Comparison of ENCODE assay signal across 21 mouse cellular contexts in genomic region chr3:87801681-87802080, GRCm38 (mm10). TPM values are rescaled to one million over a fixed set of nuclear protein-coding genes. Genes with fewer than 3 reads are reported as not detected.
DNase-seq lines count a peak whose midpoint lies in the region; ATAC-seq and TF ChIP-seq lines count a peak whose summit lies in the region.
"Had no signal": no experiment of that assay in that cellular context is flagged by ENCODE, and none has a peak within 500 bp of the region (broad histone marks: within the 10 kb centered on the region; RNA-seq: fewer than 3 reads in every experiment).

No protein-coding gene starts in this region.

- H3K4me1 ChIP-seq in kidney, embryonic 16.5 days (ENCODE audit: insufficient read depth, low read length), result peaks cover 18% of the 10 kb centered on the region
- H3K4me1 ChIP-seq in stomach, embryonic 14.5 days (ENCODE audit: control insufficient read depth, insufficient read depth, low read length), result 0 out of 2 replicates have a peak, but pooled peaks cover 3% of the 10 kb centered on the region
- no peaks in the 10 kb centered on the region; the same call in none of the 2 replicates for H3K4me1 ChIP-seq in stomach, postnatal 0 days (replicated peaks; ENCODE audit: control insufficient read depth, insufficient read depth)

- H3K9me3 ChIP-seq in kidney, embryonic 16.5 days (ENCODE audit: low read length), result no peaks in the 10 kb centered on the region
- H3K9me3 ChIP-seq in stomach, embryonic 14.5 days (ENCODE audit: control insufficient read depth, low read depth, low read length), result no peaks in the 10 kb centered on the region
- no peaks in the 10 kb centered on the region for H3K9me3 ChIP-seq in stomach, postnatal 0 days (ENCODE audit: control insufficient read depth, low read length)
- H3K9me3 ChIP-seq: heart, embryonic 10.5 days; midbrain, embryonic 13.5 days had no signal

- no peaks in the 10 kb centered on the region for H3K36me3 ChIP-seq in kidney, embryonic 16.5 days (ENCODE audit: insufficient read depth, low read length)
- H3K36me3 ChIP-seq in stomach, embryonic 14.5 days (ENCODE audit: control insufficient read depth, insufficient read depth, low read length), result no peaks in the 10 kb centered on the region
- no peaks in the 10 kb centered on the region for H3K36me3 ChIP-seq in stomach, postnatal 0 days (ENCODE audit: control insufficient read depth, insufficient read depth, low read length)
- H3K36me3 ChIP-seq: heart, embryonic 10.5 days; midbrain, embryonic 13.5 days had no signal

- H3K4me2 ChIP-seq in kidney, embryonic 16.5 days (replicated peaks; ENCODE audit: low read depth, low read length), result no peak overlapping the region
- no peak overlapping the region for H3K4me2 ChIP-seq in stomach, embryonic 14.5 days (replicated peaks; ENCODE audit: low read depth, low read length)
- H3K4me2 ChIP-seq in stomach, postnatal 0 days (replicated peaks; ENCODE audit: low read depth), result no peak overlapping the region
- H3K4me2 ChIP-seq: hindbrain, embryonic 14.5 days; midbrain, embryonic 13.5 days had no signal

- DNase-seq in kidney, postnatal 25 days, result peak; percentile 30 to 66
- no peak for DNase-seq in stomach, postnatal 0 days (ENCODE audit: low spot score)
- DNase-seq in cerebellum, adult 9-11 months, result peak; percentile 33
- DNase-seq in testis, postnatal 10 days (ENCODE audit: low spot score), result no peak
- DNase-seq in adrenal gland, adult 18-20 months (ENCODE audit: low spot score in 2 of 2), result no peak
- DNase-seq: gastrocnemius, postnatal 14 days; heart, postnatal 14 days; layer of hippocampus, adult 9-11 months; lung, adult 2 months; retina, postnatal 1 day; right cerebral cortex, postnatal 4 days had no signal

- no peak for TF ChIP-seq CTCF in stomach, postnatal 0 days (IDR thresholded peaks at IDR 0.05; ENCODE audit: low read depth)

- H3K9ac ChIP-seq in kidney, embryonic 16.5 days (replicated peaks; ENCODE audit: low read length), result no peak overlapping the region
- H3K9ac ChIP-seq in stomach, embryonic 14.5 days (replicated peaks; ENCODE audit: low read depth, low read length), result no peak overlapping the region
- H3K9ac ChIP-seq in stomach, postnatal 0 days (ENCODE audit: low read length), result no peak overlapping the region
- H3K9ac ChIP-seq: hindbrain, embryonic 14.5 days; midbrain, embryonic 13.5 days had no signal

- TF ChIP-seq EP300 in stomach, postnatal 0 days (optimal IDR thresholded peaks at IDR 0.05), result no peak

- 52% methylated on average over 5 of the region's 5 CpGs for WGBS in kidney, embryonic 16.5 days
- WGBS in stomach, embryonic 14.5 days, result 46% methylated on average over 5 of the region's 5 CpGs
- 42% methylated on average over 5 of the region's 5 CpGs for WGBS in stomach, postnatal 0 days

- H3K27me3 ChIP-seq in kidney, embryonic 16.5 days (ENCODE audit: insufficient read depth, low read length), result peaks cover 84% of the 10 kb centered on the region
- peaks cover 44% of the 10 kb centered on the region for H3K27me3 ChIP-seq in stomach, embryonic 14.5 days (ENCODE audit: control insufficient read depth, insufficient read depth, low read length)
- H3K27me3 ChIP-seq in stomach, postnatal 0 days (ENCODE audit: control insufficient read depth, insufficient read depth, low read length), result peaks cover 5% of the 10 kb centered on the region; the same call in 1 of the 2 replicates

- no peak overlapping the region for H3K4me3 ChIP-seq in kidney, embryonic 16.5 days (ENCODE audit: low read length)
- H3K4me3 ChIP-seq in stomach, embryonic 14.5 days (ENCODE audit: low read depth, low read length), result no peak overlapping the region
- H3K4me3 ChIP-seq in stomach, postnatal 0 days (ENCODE audit: low read depth, low read length), result no peak overlapping the region
- H3K4me3 ChIP-seq: heart, embryonic 10.5 days; midbrain, embryonic 13.5 days; myocyte had no signal

- H3K27ac ChIP-seq in kidney, embryonic 16.5 days (ENCODE audit: low read length), result no peak overlapping the region
- no peak overlapping the region for H3K27ac ChIP-seq in stomach, embryonic 14.5 days (ENCODE audit: low read length)
- no peak overlapping the region for H3K27ac ChIP-seq in stomach, postnatal 0 days (replicated peaks)
- H3K27ac ChIP-seq: heart, embryonic 10.5 days; hindbrain, embryonic 14.5 days; macrophage; midbrain, embryonic 13.5 days had no signal

- no peak for ATAC-seq in kidney, embryonic 16.5 days (ENCODE audit: low FRiP score, low TSS enrichment)
- ATAC-seq in stomach, embryonic 14.5 days (ENCODE audit: insufficient number of reproducible peaks, insufficient read depth, low FRiP score, low read depth), result peak; percentile 50; the same call in 1 of the 2 replicates
- ATAC-seq in stomach, postnatal 0 days (ENCODE audit: low FRiP score, low TSS enrichment), result no peak
- ATAC-seq: midbrain, embryonic 13.5 days had no signal

RNA-seq across cellular contexts. Expression of gene Insrr, which starts 4.9 kb away (rescaled TPM):
- 2.7 and 2.8 TPM in 2 replicates for polyA plus RNA-seq in kidney, embryonic 16.5 days (2015; fragmentation: Nextera tagmentation; extraction: Ambion mirVana)
- polyA plus RNA-seq in stomach, embryonic 14.5 days (2014; fragmentation: Nextera tagmentation; extraction: Ambion mirVana), result 0.20 and 0.55 TPM in 2 replicates
- 0.18 and 0.19 TPM in 2 replicates for polyA plus RNA-seq in stomach, postnatal 0 days (2015; fragmentation: Nextera tagmentation; extraction: Ambion mirVana)
- total RNA-seq in adrenal gland, adult 18-20 months (2021), result 1 to 10 TPM in 1 of 2 experiments, under 1 TPM in 1; 0.76 to 1.2 TPM
- total RNA-seq: neutrophil, adult 5-6 weeks had no signal
- polyA plus RNA-seq: heart, embryonic 10.5 days; macrophage; myocyte had no signal

RNA-seq across cellular contexts. Expression of gene Ntrk1, which starts 6.7 kb away (rescaled TPM):
- 6.1 and 6.4 TPM in 2 replicates for polyA plus RNA-seq in kidney, embryonic 16.5 days (2015; fragmentation: Nextera tagmentation; extraction: Ambion mirVana)
- 0.88 and 0.97 TPM in 2 replicates for polyA plus RNA-seq in stomach, embryonic 14.5 days (2014; fragmentation: Nextera tagmentation; extraction: Ambion mirVana)
- 0.39 and 0.41 TPM in 2 replicates for polyA plus RNA-seq in stomach, postnatal 0 days (2015; fragmentation: Nextera tagmentation; extraction: Ambion mirVana)
- 10 to 100 TPM in 1 of 2 experiments, 1 to 10 TPM in 1; 7.1 to 12.5 TPM for total RNA-seq in adrenal gland, adult 18-20 months (2021)
- total RNA-seq: gastrocnemius, postnatal 14 days; neutrophil, adult 5-6 weeks had no signal
- polyA plus RNA-seq: macrophage, myocyte had no signal

RNA-seq across cellular contexts. Expression of gene Pear1, which starts 22.4 kb away (rescaled TPM):
- polyA plus RNA-seq in kidney, embryonic 16.5 days (2015; fragmentation: Nextera tagmentation; extraction: Ambion mirVana), result 60.2 and 62.9 TPM in 2 replicates
- polyA plus RNA-seq in stomach, embryonic 14.5 days (2014; fragmentation: Nextera tagmentation; extraction: Ambion mirVana), result 25.4 and 28.3 TPM in 2 replicates
- polyA plus RNA-seq in stomach, postnatal 0 days (2015; fragmentation: Nextera tagmentation; extraction: Ambion mirVana), result 6.1 and 6.8 TPM in 2 replicates
- total RNA-seq in adrenal gland, adult 18-20 months (2021), result 10 to 100 TPM; 20.0 to 20.8 TPM

RNA-seq across cellular contexts. Expression of gene Sh2d2a, which starts 44.9 kb away (rescaled TPM):
- 0.09 TPM in 1 of 2 replicates, not detected in the other for polyA plus RNA-seq in kidney, embryonic 16.5 days (2015; fragmentation: Nextera tagmentation; extraction: Ambion mirVana)
- polyA plus RNA-seq in stomach, embryonic 14.5 days (2014; fragmentation: Nextera tagmentation; extraction: Ambion mirVana), result 0.17 TPM in 1 of 2 replicates, not detected in the other
- 0.08 and 0.11 TPM in 2 replicates for polyA plus RNA-seq in stomach, postnatal 0 days (2015; fragmentation: Nextera tagmentation; extraction: Ambion mirVana)
- under 1 TPM; 0.33 to 0.80 TPM for total RNA-seq in adrenal gland, adult 18-20 months (2021)
- total RNA-seq: left cerebral cortex, postnatal 10 days had no signal
- polyA plus RNA-seq: forebrain, embryonic 11.5 days; hindbrain, embryonic 14.5 days; macrophage; midbrain, embryonic 13.5 days; myocyte had no signal

RNA-seq across cellular contexts. Expression of gene Lrrc71, which starts 53.3 kb away (rescaled TPM):
- 0.87 and 0.89 TPM in 2 replicates for polyA plus RNA-seq in kidney, embryonic 16.5 days (2015; fragmentation: Nextera tagmentation; extraction: Ambion mirVana)
- 0.69 and 1.2 TPM in 2 replicates for polyA plus RNA-seq in stomach, embryonic 14.5 days (2014; fragmentation: Nextera tagmentation; extraction: Ambion mirVana)
- 0.29 and 0.38 TPM in 2 replicates for polyA plus RNA-seq in stomach, postnatal 0 days (2015; fragmentation: Nextera tagmentation; extraction: Ambion mirVana)
- total RNA-seq in adrenal gland, adult 18-20 months (2021), result under 1 TPM; 0.38 to 0.63 TPM

Comparison
In these comparisons a context has a peak if more than half of its experiments do, and no peak if none do; other contexts are left out.
1. DNase-seq: peak in kidney, postnatal 25 days (2 of 2) and cerebellum, adult 9-11 months (single experiment); none in stomach, postnatal 0 days (single experiment), testis, postnatal 10 days (single experiment) and adrenal gland, adult 18-20 months (0 of 2).